Mouse (Mus musculus) liver, embryonic 14.5 days (tissue): ENCODE results near the gene Otub2. TPM values are rescaled to one million over a fixed set of nuclear protein-coding genes. Genes with fewer than 3 reads are reported as not detected.

Experiments used
- ATAC-seq: fragments of 200-750 bp; cut with Nextera tagmentation; 2 replicates; pipeline ENCODE4 v1.8.0; 2017; ENCODE audit warnings: moderate number of reproducible peaks, mild to moderate bottlenecking, moderate library complexity; ENCODE audit not compliant: insufficient read depth
- DNase-seq, 3 experiments: peaks; one replicate each; pipeline ENCODE4 v3.0.0-alpha.2; 2012 to 2013; ENCODE audit warnings: low read depth in 3 of 3, low spot score in 3 of 3
- H3K27ac ChIP-seq: fragments of 300-500 bp; sonication (generic); 2 replicates; pipeline ENCODE4 v1.5.1; 2014; ENCODE audit warnings: moderate library complexity, mild to moderate bottlenecking, control low read depth, inconsistent platforms
- H3K27me3 ChIP-seq: fragments of 300-500 bp; sonication (generic); 2 replicates; pipeline ENCODE4 v1.6.1; 2014; ENCODE audit warnings: mild to moderate bottlenecking, low read length, moderate library complexity; ENCODE audit not compliant: control insufficient read depth, insufficient read depth
- H3K36me3 ChIP-seq: fragments of 300-500 bp; sonication (generic); replicated peaks from 2 replicates; pipeline ENCODE4 v1.6.1; 2014; ENCODE audit warnings: low read depth; ENCODE audit not compliant: control insufficient read depth, insufficient read depth
- H3K4me1 ChIP-seq, 2 experiments: fragments of 200-500 bp in 1 of 2; fragments of 300-500 bp in 1 of 2; sonication (generic) in 1 of 2; replicated peaks; 2 replicates each; pipeline ENCODE4 v1.6.1; 2012 to 2014; ENCODE audit warnings: antibody characterized with exemption in 1 of 2, inconsistent platforms in 1 of 2, low read length in 1 of 2; ENCODE audit not compliant: control insufficient read depth in 2 of 2, insufficient read depth in 2 of 2
- H3K4me2 ChIP-seq: fragments of 300-500 bp; sonication (generic); 2 replicates; pipeline ENCODE4 v1.6.1; 2014; ENCODE audit warnings: low read depth, mild to moderate bottlenecking, control low read depth, moderate library complexity
- H3K4me3 ChIP-seq, 2 experiments: fragments of 200-500 bp in 1 of 2; fragments of 300-500 bp in 1 of 2; sonication (generic) in 1 of 2; 2 replicates each; pipeline ENCODE4 v1.5.1; 2012 to 2014; ENCODE audit warnings: low read depth in 2 of 2, low read length in 2 of 2, mild to moderate bottlenecking in 2 of 2, control low read depth in 1 of 2, inconsistent platforms in 1 of 2, moderate library complexity in 1 of 2; ENCODE audit not compliant: insufficient read depth in 1 of 2
- H3K9ac ChIP-seq: fragments of 300-500 bp; sonication (generic); replicated peaks from 2 replicates; pipeline ENCODE4 v1.6.1; 2014; ENCODE audit warnings: mild to moderate bottlenecking, control low read depth, moderate library complexity
- H3K9me3 ChIP-seq: fragments of 300-500 bp; sonication (generic); 2 replicates; pipeline ENCODE4 v1.6.1; 2016; ENCODE audit warnings: low read length, mixed read lengths; ENCODE audit not compliant: control insufficient read depth
- CTCF ChIP-seq: IDR thresholded peaks from 2 replicates; pipeline ENCODE4 v1.5.1; 2016; ENCODE audit warnings: antibody characterized with exemption, low read depth, control low read depth
- EP300 ChIP-seq: IDR thresholded peaks from 2 replicates; pipeline ENCODE4 v1.6.1; 2016; ENCODE audit warnings: antibody characterized with exemption, low read depth
- WGBS: fragments of 180-500 bp; shearing (Covaris S2); extraction: QIAGEN DNeasy Blood & Tissue Kit; methylation state at CpG from one replicate; pipeline ENCODE4 v1.1.7; 2014; ENCODE audit not compliant: insufficient replicate concordance; 5-methylcytosine and 5-hydroxymethylcytosine counted together
- polyA plus RNA-seq, 2 experiments: library from polyadenylated mRNA; depleted of rRNA in 1 of 2; stranded (reverse) in 1 of 2; unstranded in 1 of 2; fragments of >200 nt; fragmentation: Nextera tagmentation in 1 of 2; extraction: Ambion mirVana in 1 of 2; gene quantifications; 2 replicates each; pipeline versions ENCODE4 v1.2.1 to v1.2.3; 2012 to 2014

The Otub2 gene
- polyA plus RNA-seq, 2 experiments, result 13.3 to 20.0 TPM

DNA sequence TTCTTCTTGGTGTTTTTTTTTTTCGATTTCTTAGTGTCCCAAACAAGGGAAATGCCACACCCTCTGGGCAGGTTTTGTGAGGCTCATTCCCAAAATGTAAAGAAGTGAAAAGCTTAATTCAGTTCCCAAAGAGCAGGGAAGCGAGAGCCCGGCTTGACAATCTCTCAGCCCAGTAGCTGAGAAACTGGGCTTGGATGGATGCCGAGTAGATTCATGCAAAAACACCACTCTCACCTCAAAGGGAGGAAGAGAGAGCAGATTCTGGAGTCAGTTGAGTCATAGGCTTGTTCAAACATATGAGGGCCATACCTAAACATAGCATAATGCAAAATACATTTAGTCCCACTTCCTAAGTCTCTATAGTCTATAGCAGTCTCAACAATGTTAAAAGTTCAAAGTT is 8.3 kb upstream of the Otub2 start:
- no peaks in the 10 kb centered on the region for H3K4me1 ChIP-seq
- H3K27me3 ChIP-seq, result no peaks in the 10 kb centered on the region; the same call in 1 of the 2 replicates
- H3K36me3 ChIP-seq, result no peaks in the 10 kb centered on the region
- H3K27ac ChIP-seq, result no peak overlapping the region
- 66% methylated on average over 4 of the region's 4 CpGs for WGBS
- H3K9me3 ChIP-seq, result no peaks in the 10 kb centered on the region
- no peak overlapping the region for H3K4me3 ChIP-seq
- no peak for TF ChIP-seq EP300
- no peak for TF ChIP-seq CTCF
- DNase-seq, result no peak
- H3K9ac ChIP-seq, result no peak overlapping the region
- ATAC-seq, result no peak
- H3K4me2 ChIP-seq, result no peak overlapping the region

- H3K4me1 ChIP-seq, result peaks cover 33 to 54% of the 10 kb centered on the region in 2 experiments
- H3K27me3 ChIP-seq, result no peaks in the 10 kb centered on the region
- ATAC-seq, result peak; percentile 10; the same call in 1 of the 2 replicates
These were observed 856 bp downstream of the Otub2 start for GRCm38 (mm10) chr12:103389348-103389727.

DNA sequence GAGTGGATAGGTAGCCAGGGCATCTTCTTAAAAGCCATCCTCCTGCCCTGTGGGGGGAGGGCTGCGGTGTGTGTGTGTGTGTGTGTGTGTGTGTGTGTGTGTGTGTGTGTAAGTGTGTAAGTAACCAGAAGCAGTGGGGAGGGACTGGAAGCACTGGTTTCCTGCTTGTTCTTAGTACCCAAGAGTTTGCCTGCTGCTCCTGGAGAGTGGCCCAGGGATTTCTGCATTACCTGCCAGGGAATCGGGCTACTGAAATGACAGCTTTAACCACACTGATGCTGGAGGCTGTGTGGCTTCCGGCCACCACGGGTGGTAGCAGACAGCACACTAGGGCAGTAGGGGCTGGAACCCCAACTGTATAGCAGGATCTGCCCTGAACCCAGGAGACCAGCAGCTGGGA is 1.5 kb downstream of the Otub2 start:
- DNase-seq (no peak), ATAC-seq (no peak)
- peak overlapping the region; percentile 82 for H3K27ac ChIP-seq
- no peaks in the 10 kb centered on the region for H3K9me3 ChIP-seq
- peak overlapping the region; percentile 80 for H3K4me2 ChIP-seq
- 56% methylated on average over 4 of the region's 4 CpGs for WGBS
- H3K9ac ChIP-seq, result peak overlapping the region; percentile 97
- TF ChIP-seq EP300 (no peak), CTCF (no peak)
- peaks cover 33 to 57% of the 10 kb centered on the region in 2 experiments for H3K4me1 ChIP-seq
- peaks cover 11% of the 10 kb centered on the region for H3K36me3 ChIP-seq
- H3K4me3 ChIP-seq, result peak overlapping the region; percentile 77 to 82
- no peaks in the 10 kb centered on the region for H3K27me3 ChIP-seq

More at GRCm38 (mm10) chr12:103389348-103389727, 856 bp downstream of the Otub2 start:
- 43% methylated on average over 2 of the region's 2 CpGs for WGBS
- H3K36me3 ChIP-seq, result peaks cover 11% of the 10 kb centered on the region
- peak overlapping the region; percentile 77 to 82 for H3K4me3 ChIP-seq
- no peaks in the 10 kb centered on the region for H3K9me3 ChIP-seq
- H3K27ac ChIP-seq, result peak overlapping the region; percentile 82
- H3K9ac ChIP-seq, result peak overlapping the region; percentile 97
- no peak for TF ChIP-seq CTCF
- no peak for TF ChIP-seq EP300
- peak overlapping the region; percentile 80 for H3K4me2 ChIP-seq
- peak; percentile 37 to 57 (median 56) for DNase-seq

DNA sequence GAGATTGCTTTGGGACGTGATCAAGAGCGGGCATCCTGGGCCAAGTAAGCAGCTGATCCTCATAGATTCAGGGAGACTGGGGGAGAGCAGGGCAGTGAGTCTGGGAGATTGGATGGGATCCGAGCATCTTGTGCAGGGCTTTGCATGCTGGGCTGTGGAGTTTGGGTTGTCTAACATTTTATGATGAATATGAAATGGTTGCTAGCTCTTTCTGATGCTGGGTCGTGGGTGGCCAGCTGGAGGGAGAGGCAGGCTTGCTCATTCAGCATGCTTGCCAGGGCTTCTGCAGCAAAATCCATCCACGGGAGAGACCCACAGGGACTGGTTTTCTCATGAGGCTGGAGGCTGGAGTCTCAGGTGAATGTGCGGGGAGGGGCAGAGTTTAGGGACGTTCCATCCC is 2.6 kb downstream of the Otub2 start:
- Histone ChIP-seq H3K4me2 (peak overlapping the region; percentile 80), H3K4me3 (peak overlapping the region; percentile 77 to 82), H3K27ac (peak overlapping the region; percentile 82), H3K4me1 (peaks cover 39 to 61% of the 10 kb centered on the region in 2 experiments), H3K36me3 (peaks cover 11% of the 10 kb centered on the region), H3K27me3 (no peaks in the 10 kb centered on the region), H3K9me3 (no peaks in the 10 kb centered on the region), H3K9ac (no peak overlapping the region; the same call in 1 of the 2 replicates)
- no peak for DNase-seq
- TF ChIP-seq EP300 (no peak), CTCF (no peak)
- 85% methylated on average over 7 of the region's 7 CpGs for WGBS
- ATAC-seq, result no peak

- H3K9ac ChIP-seq, result peak overlapping the region; percentile 68
These were observed 5.0 kb downstream of the Otub2 start for GRCm38 (mm10) chr12:103393528-103393927.

More at GRCm38 (mm10) chr12:103393528-103393927, 5.0 kb downstream of the Otub2 start:
- TF ChIP-seq CTCF (no peak), EP300 (peak; percentile 98)
- peak; percentile 93 to 95 (median 94) for DNase-seq
- H3K4me2 ChIP-seq, result peak overlapping the region; percentile 80
- WGBS, result 8% methylated on average over 6 of the region's 6 CpGs
- peaks cover 11% of the 10 kb centered on the region for H3K36me3 ChIP-seq
- H3K27ac ChIP-seq, result peak overlapping the region; percentile 96
- no peaks in the 10 kb centered on the region for H3K27me3 ChIP-seq
- H3K9me3 ChIP-seq, result no peaks in the 10 kb centered on the region
- H3K4me3 ChIP-seq, result peak overlapping the region; percentile 5 to 42
- peaks cover 36 to 58% of the 10 kb centered on the region in 2 experiments for H3K4me1 ChIP-seq
- peak; percentile 89 for ATAC-seq
